Mouse (Mus musculus): ENCODE data around the gene Spata31d1a. TPM values are rescaled to one million over a fixed set of nuclear protein-coding genes. Genes with fewer than 3 reads are reported as not detected.
"Not testable (repeated sequence)": the region's sequence is repeated elsewhere in the genome, so short reads cannot be mapped to it uniquely, and the experiment has no call there.

Spata31d1a gene
- 0.17 and 0.28 TPM in 2 replicates for polyA plus RNA-seq (2016; fragmentation: Nextera tagmentation; extraction: Ambion mirVana)

GRCm38 (mm10) chr13:59710230-59710629, at the start of gene Spata31d1a:
Gene Spata31d1a (minus strand): TSS chr13:59710330.
- H3K4me1 ChIP-seq = no peaks in the 10 kb centered on the region
- H3K4me3 ChIP-seq (replicated peaks) = no peak within 1 kb of the TSS
- no peaks in the 10 kb centered on the region for H3K27me3 ChIP-seq
- no peaks in the 10 kb centered on the region for H3K36me3 ChIP-seq (replicated peaks)
- H3K9ac ChIP-seq = no peak within 1 kb of the TSS
- no peak within 1 kb of the TSS for H3K4me2 ChIP-seq
- H3K9me3 ChIP-seq = no peaks in the 10 kb centered on the region
- WGBS = 92% methylated on average over 15 of the region's 15 CpGs
- no peak within 1 kb of the TSS for H3K27ac ChIP-seq
- ATAC-seq (ENCODE audit: low FRiP score) = no peak

GRCm38 (mm10) chr13:59756906-59757305, 46.8 kb upstream of the Spata31d1a start:
- no peak overlapping the region for H3K4me2 ChIP-seq
- WGBS = 93% methylated on average over 7 of the region's 7 CpGs
- H3K4me3 ChIP-seq (replicated peaks) = no peak overlapping the region
- H3K27me3 ChIP-seq = no peaks in the 10 kb centered on the region
- no peaks in the 10 kb centered on the region for H3K9me3 ChIP-seq
- ATAC-seq (ENCODE audit: low FRiP score) = no peak
- H3K27ac ChIP-seq = no peak overlapping the region
- no peaks in the 10 kb centered on the region for H3K4me1 ChIP-seq
- peaks cover 68% of the 10 kb centered on the region for H3K36me3 ChIP-seq (replicated peaks)
- no peak overlapping the region for H3K9ac ChIP-seq

GRCm38 (mm10) chr13:59750310-59750709, 40.2 kb upstream of the Spata31d1a start:
- whole genome bisulfite sequencing = 75% methylated on average over 12 of the region's 12 CpGs
- no peaks in the 10 kb centered on the region for H3K9me3 ChIP-seq
- ATAC-seq (ENCODE audit: low FRiP score) = no peak
- peaks cover 14% of the 10 kb centered on the region for H3K36me3 ChIP-seq (replicated peaks)
- H3K4me2 ChIP-seq = no peak overlapping the region
- H3K4me3 ChIP-seq (replicated peaks) = no peak overlapping the region
- H3K27ac ChIP-seq = no peak overlapping the region
- H3K27me3 ChIP-seq = no peaks in the 10 kb centered on the region
- no peaks in the 10 kb centered on the region for H3K4me1 ChIP-seq
- no peak overlapping the region for H3K9ac ChIP-seq

- H3K4me1 ChIP-seq = no peaks in the 10 kb centered on the region
- H3K36me3 ChIP-seq (replicated peaks) = no peaks in the 10 kb centered on the region
- H3K27me3 ChIP-seq = no peaks in the 10 kb centered on the region
- H3K9ac ChIP-seq = no peak within 1 kb of the TSS
- ATAC-seq (ENCODE audit: low FRiP score) = no peak
- H3K4me2 ChIP-seq = no peak within 1 kb of the TSS
- H3K27ac ChIP-seq = no peak within 1 kb of the TSS
- WGBS = 82% methylated on average over 9 of the region's 9 CpGs
- no peak within 1 kb of the TSS for H3K4me3 ChIP-seq (replicated peaks)
- H3K9me3 ChIP-seq = no peaks in the 10 kb centered on the region
These were observed 36.6 kb upstream of the Spata31d1a start, which contains the start of gene 1700014D04Rik for GRCm38 (mm10) chr13:59746711-59747110. Gene 1700014D04Rik (minus strand): TSS chr13:59746752.

DNA sequence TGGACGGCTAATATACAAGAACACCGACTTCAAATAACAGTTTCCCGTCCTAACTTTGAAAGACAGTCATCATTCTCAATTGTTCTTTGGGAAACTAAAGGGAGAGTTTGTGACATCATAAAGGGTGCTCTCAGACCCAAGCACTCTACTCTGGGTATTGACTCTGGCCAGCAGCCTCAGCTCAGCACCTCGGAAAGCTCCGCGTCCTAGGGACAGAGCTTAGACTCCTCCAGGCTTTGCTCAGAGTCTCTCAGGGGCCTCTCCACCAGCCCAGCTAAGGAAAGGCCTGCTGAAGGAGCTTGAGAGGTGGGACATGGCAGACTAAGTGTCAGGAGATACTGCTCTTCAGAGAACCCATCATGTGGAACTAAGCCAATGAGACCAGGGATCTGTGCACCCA, 36.0 kb upstream of the Spata31d1a start:
- no peaks in the 10 kb centered on the region for H3K36me3 ChIP-seq (replicated peaks)
- WGBS = 70% methylated on average over 6 of the region's 6 CpGs
- no peaks in the 10 kb centered on the region for H3K9me3 ChIP-seq
- ATAC-seq (ENCODE audit: low FRiP score) = no peak
- H3K27ac ChIP-seq = no peak overlapping the region
- no peak overlapping the region for H3K9ac ChIP-seq
- no peaks in the 10 kb centered on the region for H3K4me1 ChIP-seq
- H3K4me3 ChIP-seq (replicated peaks) = no peak overlapping the region
- H3K27me3 ChIP-seq = no peaks in the 10 kb centered on the region
- no peak overlapping the region for H3K4me2 ChIP-seq

GRCm38 (mm10) chr13:59745462-59745861, 35.3 kb upstream of the Spata31d1a start:
- no peak overlapping the region for H3K4me2 ChIP-seq
- no peak for ATAC-seq (ENCODE audit: low FRiP score)

GRCm38 (mm10) chr13:59741697-59742096, 31.6 kb upstream of the Spata31d1a start:
- 82% methylated on average over 10 of the region's 10 CpGs for WGBS
- Histone ChIP-seq H3K36me3 (replicated peaks) (no peaks in the 10 kb centered on the region), H3K4me1 (no peaks in the 10 kb centered on the region), H3K27me3 (no peaks in the 10 kb centered on the region), H3K9me3 (no peaks in the 10 kb centered on the region), H3K4me3 (replicated peaks) (no peak overlapping the region), H3K9ac (no peak overlapping the region), H3K27ac (no peak overlapping the region), H3K4me2 (no peak overlapping the region)
- no peak for ATAC-seq (ENCODE audit: low FRiP score)

More at GRCm38 (mm10) chr13:59745462-59745861, 35.3 kb upstream of the Spata31d1a start:
- Histone ChIP-seq H3K27me3 (no peaks in the 10 kb centered on the region), H3K27ac (no peak overlapping the region), H3K36me3 (replicated peaks) (no peaks in the 10 kb centered on the region), H3K9ac (no peak overlapping the region), H3K9me3 (no peaks in the 10 kb centered on the region), H3K4me1 (no peaks in the 10 kb centered on the region), H3K4me3 (replicated peaks) (no peak overlapping the region)
- 87% methylated on average over 6 of the region's 6 CpGs for WGBS

DNA sequence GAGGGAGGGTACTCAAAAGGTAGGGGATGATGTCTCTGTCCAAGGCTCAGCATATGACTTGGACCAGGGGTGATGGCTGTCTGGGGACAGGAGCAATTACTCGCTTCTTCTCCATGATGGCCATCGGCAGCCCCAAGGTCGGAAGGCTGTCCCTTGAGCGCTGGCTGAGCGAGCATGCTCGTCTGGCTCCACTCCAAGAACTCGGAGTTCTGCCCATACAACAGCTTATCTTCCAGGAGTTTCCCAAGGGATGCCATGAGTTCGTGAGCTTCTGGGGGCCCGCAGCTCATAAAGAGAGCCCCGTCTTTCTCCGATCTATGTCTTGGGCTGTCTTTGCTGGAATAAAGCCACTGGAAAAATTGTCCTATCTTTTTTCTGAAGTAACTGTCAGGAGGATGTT, 31.0 kb upstream of the Spata31d1a start:
- ATAC-seq (ENCODE audit: low FRiP score) = no peak
- Histone ChIP-seq H3K27ac (no peak overlapping the region), H3K4me1 (no peaks in the 10 kb centered on the region), H3K9me3 (no peaks in the 10 kb centered on the region), H3K9ac (no peak overlapping the region), H3K4me3 (replicated peaks) (no peak overlapping the region), H3K36me3 (replicated peaks) (no peaks in the 10 kb centered on the region), H3K27me3 (no peaks in the 10 kb centered on the region), H3K4me2 (no peak overlapping the region)
- WGBS = 95% methylated on average over 11 of the region's 11 CpGs

GRCm38 (mm10) chr13:59739397-59739796, 29.3 kb upstream of the Spata31d1a start:
- H3K36me3 ChIP-seq (replicated peaks) = no peaks in the 10 kb centered on the region
- no peaks in the 10 kb centered on the region for H3K9me3 ChIP-seq
- H3K4me3 ChIP-seq (replicated peaks) = no peak overlapping the region
- H3K27me3 ChIP-seq = no peaks in the 10 kb centered on the region
- no peak overlapping the region for H3K4me2 ChIP-seq
- no peak overlapping the region for H3K9ac ChIP-seq
- no peak for ATAC-seq (ENCODE audit: low FRiP score)
- H3K27ac ChIP-seq = no peak overlapping the region
- 89% methylated on average over 4 of the region's 4 CpGs for whole genome bisulfite sequencing
- H3K4me1 ChIP-seq = no peaks in the 10 kb centered on the region

DNA sequence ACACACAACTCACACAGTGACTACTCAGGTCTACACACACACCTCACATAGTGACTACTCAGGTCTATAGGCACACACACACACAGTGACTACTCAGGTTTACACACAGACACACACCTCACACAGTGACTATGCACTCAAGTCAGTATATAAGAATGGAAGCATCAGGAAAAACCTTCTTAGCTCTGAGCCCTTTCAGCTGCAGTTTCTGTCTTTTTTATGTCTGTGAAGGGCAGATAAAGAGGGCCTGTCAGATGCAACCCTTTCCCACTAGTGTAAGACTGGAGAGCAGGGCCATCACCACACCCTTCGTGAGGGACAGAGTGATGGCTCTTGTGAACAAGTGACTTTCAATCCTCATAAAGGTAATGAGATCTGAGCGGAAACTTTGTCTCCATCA, 28.3 kb upstream of the Spata31d1a start:
- H3K36me3 ChIP-seq (replicated peaks) = no peaks in the 10 kb centered on the region
- H3K9ac ChIP-seq = no peak overlapping the region
- no peak overlapping the region for H3K4me2 ChIP-seq
- no peaks in the 10 kb centered on the region for H3K9me3 ChIP-seq
- no peak for ATAC-seq (ENCODE audit: low FRiP score)
- WGBS = 89% methylated on average over 2 of the region's 2 CpGs
- no peaks in the 10 kb centered on the region for H3K27me3 ChIP-seq
- no peak overlapping the region for H3K4me3 ChIP-seq (replicated peaks)
- no peak overlapping the region for H3K27ac ChIP-seq
- H3K4me1 ChIP-seq = no peaks in the 10 kb centered on the region

DNA sequence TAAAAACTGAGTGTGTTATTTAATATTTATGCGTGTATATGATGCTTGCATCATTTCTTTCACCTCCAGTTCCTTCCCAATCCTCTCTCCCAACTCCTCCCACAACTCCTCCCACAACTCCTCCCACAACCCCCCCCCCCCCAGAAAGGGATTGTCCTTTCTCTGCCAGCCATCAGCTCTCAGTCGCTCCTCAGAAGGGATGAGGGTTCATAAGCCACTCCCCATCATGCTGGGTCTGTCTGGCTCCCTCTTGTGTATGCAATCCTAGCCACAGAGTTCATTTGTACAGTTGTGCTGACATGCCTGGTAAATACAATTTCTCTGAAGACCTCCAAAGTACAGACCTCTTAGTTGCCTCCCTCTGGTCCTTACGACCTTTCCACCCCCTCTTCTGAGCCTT, 25.1 kb upstream of the Spata31d1a start:
- Histone ChIP-seq H3K27me3 (no peaks in the 10 kb centered on the region), H3K4me1 (no peaks in the 10 kb centered on the region), H3K9me3 (no peaks in the 10 kb centered on the region), H3K9ac (no peak overlapping the region), H3K36me3 (replicated peaks) (no peaks in the 10 kb centered on the region), H3K4me3 (replicated peaks) (no peak overlapping the region), H3K4me2 (no peak overlapping the region), H3K27ac (no peak overlapping the region)
- 33% methylated on average over 3 of the region's 3 CpGs for WGBS
- peak; percentile 41; the same call in 1 of the 2 replicates for ATAC-seq (ENCODE audit: low FRiP score)

DNA sequence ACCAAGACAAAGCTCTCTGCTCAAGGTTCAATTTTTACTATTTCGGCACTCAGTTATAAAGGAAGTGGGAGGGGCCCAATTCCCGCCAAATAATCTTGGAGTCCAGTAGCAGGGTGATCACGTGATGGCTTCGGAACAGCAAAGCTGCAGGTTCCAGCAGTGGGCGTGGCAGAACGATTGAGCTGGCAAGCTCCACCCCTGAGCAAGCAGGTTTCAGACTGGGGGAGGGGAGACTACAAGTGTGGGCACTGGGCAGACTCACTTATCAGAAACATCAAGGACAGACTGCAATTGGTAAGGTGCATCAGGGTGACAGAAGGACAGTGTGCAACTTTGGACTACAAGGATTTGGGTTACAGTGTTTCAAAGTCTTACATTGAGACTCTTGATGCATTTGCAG, 24.2 kb upstream of the Spata31d1a start:
- not testable (repeated sequence) for H3K4me1 ChIP-seq; H3K4me3 ChIP-seq (replicated peaks); H3K9me3 ChIP-seq; H3K9ac ChIP-seq; ATAC-seq (ENCODE audit: low FRiP score); H3K36me3 ChIP-seq (replicated peaks); H3K4me2 ChIP-seq; H3K27me3 ChIP-seq; H3K27ac ChIP-seq
- whole genome bisulfite sequencing = 36% methylated on average over 6 of the region's 6 CpGs

DNA sequence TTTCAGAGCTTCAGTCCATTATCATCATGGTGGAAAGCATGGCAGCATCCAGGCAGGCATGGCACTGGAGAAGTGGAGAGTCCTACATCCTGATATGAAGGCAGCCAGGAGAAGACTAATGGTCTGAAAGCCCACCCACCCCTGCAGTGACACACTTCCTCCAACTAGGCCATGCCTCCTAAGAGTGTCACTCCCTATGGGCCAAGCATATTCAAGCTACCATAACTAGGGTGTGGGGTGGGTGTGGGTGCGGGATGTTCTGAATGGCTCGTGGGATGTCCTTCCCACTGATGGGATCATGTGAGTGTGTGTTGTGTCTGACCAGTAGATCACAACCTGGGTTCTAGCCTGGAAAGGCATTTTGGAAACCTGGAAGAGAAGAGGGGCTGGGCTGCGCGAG, 23.8 kb upstream of the Spata31d1a start:
- Histone ChIP-seq H3K9me3 (no peaks in the 10 kb centered on the region), H3K27ac (no peak overlapping the region), H3K4me2 (no peak overlapping the region), H3K4me1 (no peaks in the 10 kb centered on the region), H3K36me3 (replicated peaks) (no peaks in the 10 kb centered on the region), H3K9ac (no peak overlapping the region), H3K4me3 (replicated peaks) (no peak overlapping the region), H3K27me3 (0 out of 2 replicates have a peak, but pooled peaks cover 4% of the 10 kb centered on the region)
- WGBS = 77% methylated on average over 4 of the region's 4 CpGs
- no peak for ATAC-seq (ENCODE audit: low FRiP score)

Measured in forebrain, embryonic 12.5 days (tissue).